Comparison of ENCODE assay signal across 9 mouse cellular contexts in the genomic region with DNA sequence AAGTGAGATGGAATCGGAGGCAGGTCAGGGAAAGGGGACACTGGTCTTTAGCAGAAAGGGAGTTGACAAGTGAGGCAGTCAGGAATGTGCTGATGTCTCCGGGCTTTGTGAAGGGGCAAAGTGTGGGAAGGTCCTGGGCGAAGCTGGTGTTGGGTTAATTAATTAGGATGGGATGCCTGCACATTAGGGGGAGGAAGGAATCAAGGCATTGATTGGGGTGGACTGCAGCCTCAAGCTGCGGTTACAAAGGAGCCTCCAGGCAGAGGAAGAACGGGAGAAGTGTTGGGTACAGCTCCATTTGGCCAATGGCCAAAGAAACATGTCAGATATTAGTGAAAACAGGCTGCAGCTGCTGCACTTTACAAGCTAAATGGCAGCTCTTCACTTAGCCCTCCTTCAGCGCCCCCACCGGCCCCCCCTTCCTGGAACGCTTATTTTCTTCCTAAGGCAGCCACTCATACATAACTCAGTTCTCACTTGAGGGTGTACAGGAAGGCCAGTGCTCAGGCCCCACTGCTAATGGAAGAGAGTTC. TPM values are rescaled to one million over a fixed set of nuclear protein-coding genes. Genes with fewer than 3 reads are reported as not detected.
DNase-seq lines count a peak whose midpoint lies in the region; ATAC-seq and TF ChIP-seq lines count a peak whose summit lies in the region.
"Had no signal": no experiment of that assay in that cellular context is flagged by ENCODE, and none has a peak within 500 bp of the region (broad histone marks: within the 10 kb centered on the region; RNA-seq: fewer than 3 reads in every experiment).

No protein-coding gene starts in this region.

- 16% methylated on average over 8 of the region's 8 CpGs for WGBS in intestine, embryonic 14.5 days
- 34% methylated on average over 8 of the region's 8 CpGs for WGBS in intestine, postnatal 0 days
- 13% methylated on average over 8 of the region's 8 CpGs for WGBS in forebrain, embryonic 13.5 days
- 22% methylated on average over 8 of the region's 8 CpGs for WGBS in lung, embryonic 16.5 days

- H3K4me3 ChIP-seq in intestine, embryonic 14.5 days (ENCODE audit: low read depth, low read length) = no peak overlapping the region
- no peak overlapping the region for H3K4me3 ChIP-seq in intestine, postnatal 0 days (ENCODE audit: low read depth, low read length)
- no peak overlapping the region for H3K4me3 ChIP-seq in forebrain, embryonic 13.5 days
- H3K4me3 ChIP-seq in lung, embryonic 16.5 days (ENCODE audit: low read length) = no peak overlapping the region

- peaks cover 22% of the 10 kb centered on the region for H3K4me1 ChIP-seq in intestine, embryonic 14.5 days (replicated peaks; ENCODE audit: control insufficient read depth, insufficient read depth, low read length)
- H3K4me1 ChIP-seq in intestine, postnatal 0 days (replicated peaks; ENCODE audit: control insufficient read depth, insufficient read depth, low read length) = no peaks in the 10 kb centered on the region
- peaks cover 9% of the 10 kb centered on the region for H3K4me1 ChIP-seq in forebrain, embryonic 13.5 days
- peaks cover 6% of the 10 kb centered on the region for H3K4me1 ChIP-seq in lung, embryonic 16.5 days (replicated peaks; ENCODE audit: control insufficient read depth, insufficient read depth, low read length)

- 0 out of 2 replicates have a peak overlapping the region, but pooled peaks have one; percentile 20 for H3K4me2 ChIP-seq in intestine, embryonic 14.5 days (ENCODE audit: low read length)
- no peak overlapping the region for H3K4me2 ChIP-seq in intestine, postnatal 0 days (replicated peaks; ENCODE audit: low read depth)
- H3K4me2 ChIP-seq in forebrain, embryonic 13.5 days = no peak overlapping the region
- H3K4me2 ChIP-seq in lung, embryonic 16.5 days (ENCODE audit: low read depth, low read length) = peak overlapping the region; percentile 30; the same call in 1 of the 2 replicates

- no peak overlapping the region for H3K9ac ChIP-seq in intestine, embryonic 14.5 days (ENCODE audit: low read length)
- H3K9ac ChIP-seq in intestine, postnatal 0 days (ENCODE audit: low read depth, low read length) = no peak overlapping the region
- no peak overlapping the region for H3K9ac ChIP-seq in forebrain, embryonic 13.5 days
- no peak overlapping the region for H3K9ac ChIP-seq in lung, embryonic 16.5 days (ENCODE audit: low read length)

- TF ChIP-seq CTCF in intestine, postnatal 0 days (IDR thresholded peaks at IDR 0.05; ENCODE audit: low read depth) = no peak

- intact Hi-C loops in heart, postnatal 14 days (cut with DNase I) = no loop called here
- intact Hi-C loops in gastrocnemius, postnatal 14 days (cut with DNase I; ENCODE audit: low total_unique reads) = no loop called here

- DNase-seq in intestine, embryonic 14.5 days (ENCODE audit: low spot score) = peak; percentile 62
- peak; percentile 38 to 56 for DNase-seq in heart, postnatal 14 days
- no peak for DNase-seq in gastrocnemius, adult 18-20 months (ENCODE audit: low spot score)
- DNase-seq in adipocyte (ENCODE audit: low spot score) = no peak
- no peak for DNase-seq in gastrocnemius, postnatal 14 days

- ATAC-seq in intestine, embryonic 14.5 days (replicated peaks; ENCODE audit: low FRiP score, low TSS enrichment, low read depth) = peak; percentile 53; the same call in 1 of the 2 replicates
- no peak for ATAC-seq in intestine, postnatal 0 days
- peak; percentile 89 for ATAC-seq in forebrain, embryonic 13.5 days
- peak; percentile 94 for ATAC-seq in lung, embryonic 16.5 days (ENCODE audit: low read depth)

- peak overlapping the region; percentile 65 for H3K27ac ChIP-seq in intestine, embryonic 14.5 days (ENCODE audit: low read depth)
- no peak overlapping the region for H3K27ac ChIP-seq in intestine, postnatal 0 days (ENCODE audit: low read depth, low read length)
- H3K27ac ChIP-seq in forebrain, embryonic 13.5 days = no peak overlapping the region
- H3K27ac ChIP-seq in lung, embryonic 16.5 days (ENCODE audit: low read length) = peak overlapping the region; percentile 69

- H3K36me3 ChIP-seq in intestine, embryonic 14.5 days (ENCODE audit: control insufficient read depth, insufficient read depth, low read length) = no peaks in the 10 kb centered on the region
- no peaks in the 10 kb centered on the region for H3K36me3 ChIP-seq in intestine, postnatal 0 days (ENCODE audit: control insufficient read depth, insufficient read depth)
- no peaks in the 10 kb centered on the region for H3K36me3 ChIP-seq in forebrain, embryonic 13.5 days (ENCODE audit: poor library complexity, severe bottlenecking)
- no peaks in the 10 kb centered on the region for H3K36me3 ChIP-seq in lung, embryonic 16.5 days (ENCODE audit: control insufficient read depth, insufficient read depth, low read length)

- no peaks in the 10 kb centered on the region for H3K27me3 ChIP-seq in intestine, embryonic 14.5 days (replicated peaks; ENCODE audit: control insufficient read depth, insufficient read depth, low read length)
- H3K27me3 ChIP-seq in intestine, postnatal 0 days (replicated peaks; ENCODE audit: control insufficient read depth, insufficient read depth, low read length) = no peaks in the 10 kb centered on the region
- H3K27me3 ChIP-seq in forebrain, embryonic 13.5 days = no peaks in the 10 kb centered on the region
- no peaks in the 10 kb centered on the region for H3K27me3 ChIP-seq in lung, embryonic 16.5 days (ENCODE audit: control insufficient read depth, insufficient read depth, low read depth, low read length)

- H3K9me3 ChIP-seq in intestine, embryonic 14.5 days (ENCODE audit: control insufficient read depth, low read length) = no peaks in the 10 kb centered on the region
- H3K9me3 ChIP-seq in intestine, postnatal 0 days (ENCODE audit: control insufficient read depth) = no peaks in the 10 kb centered on the region
- no peaks in the 10 kb centered on the region for H3K9me3 ChIP-seq in forebrain, embryonic 13.5 days (replicated peaks)
- H3K9me3 ChIP-seq in lung, embryonic 16.5 days (ENCODE audit: control insufficient read depth, low read length) = no peaks in the 10 kb centered on the region

RNA-seq across cellular contexts. Expression of gene Tcf21, which starts 48.5 kb away (rescaled TPM):
- polyA plus RNA-seq in intestine, embryonic 14.5 days (2014; fragmentation: Nextera tagmentation; extraction: Ambion mirVana) = 257 and 320 TPM in 2 replicates
- polyA plus RNA-seq in intestine, postnatal 0 days (2015; fragmentation: Nextera tagmentation; extraction: Ambion mirVana) = 66.4 and 70.2 TPM in 2 replicates
- polyA plus RNA-seq in forebrain, embryonic 13.5 days (2015; fragmentation: Nextera tagmentation; extraction: Ambion mirVana) = 0.25 and 0.37 TPM in 2 replicates
- 10 to 100 TPM; 21.0 to 21.5 TPM for total RNA-seq in heart, postnatal 14 days (2021)
- polyA plus RNA-seq in lung, embryonic 16.5 days (2015; fragmentation: Nextera tagmentation; extraction: Ambion mirVana) = 383 and 396 TPM in 2 replicates
- not detected for total RNA-seq in gastrocnemius, adult 18-20 months (2021)
- not detected for total RNA-seq in gastrocnemius, postnatal 14 days (2021)
- total RNA-seq: left cerebral cortex, adult 8-10 months had no signal

Comparison
In these comparisons a context has a peak if more than half of its experiments do, and no peak if none do; other contexts are left out.
1. H3K27ac ChIP-seq: peak in intestine, embryonic 14.5 days (single experiment) and lung, embryonic 16.5 days (single experiment); none in intestine, postnatal 0 days (single experiment) and forebrain, embryonic 13.5 days (single experiment).
2. H3K4me2 ChIP-seq: peak in intestine, embryonic 14.5 days (single experiment) and lung, embryonic 16.5 days (single experiment); none in intestine, postnatal 0 days (single experiment) and forebrain, embryonic 13.5 days (single experiment).
3. DNase-seq: peak in intestine, embryonic 14.5 days (single experiment) and heart, postnatal 14 days (2 of 2); none in gastrocnemius, adult 18-20 months (single experiment), adipocyte (single experiment) and gastrocnemius, postnatal 14 days (single experiment).
4. RNA of gene Tcf21, which starts 48.5 kb away (polyA plus RNA-seq): 383 to 396 TPM in lung, embryonic 16.5 days, 257 to 320 TPM in intestine, embryonic 14.5 days and 66.4 to 70.2 TPM in intestine, postnatal 0 days; 0.25 to 0.37 TPM in forebrain, embryonic 13.5 days; every median in the first group is over 10 times any median in the second.